Mouse (Mus musculus) G1E-ER4 (cell line): Measurements from ENCODE around the gene Stard10. TPM values are rescaled to one million over a fixed set of nuclear protein-coding genes. Genes with fewer than 3 reads are reported as not detected.

Experiments used
- GATA1 ChIP-seq: IDR thresholded peaks from one replicate; pipeline ENCODE4 v1.8.0; 2012; ENCODE audit warnings: low read length, inconsistent platforms
- polyA plus RNA-seq: library from polyadenylated mRNA; stranded (reverse); fragments of >175 nt; gene quantifications from 2 replicates; pipeline ENCODE4 v1.2.3, GENCODE M21; 2012

The Stard10 gene
- polyA plus RNA-seq, 1 experiment, result not detected

DNA sequence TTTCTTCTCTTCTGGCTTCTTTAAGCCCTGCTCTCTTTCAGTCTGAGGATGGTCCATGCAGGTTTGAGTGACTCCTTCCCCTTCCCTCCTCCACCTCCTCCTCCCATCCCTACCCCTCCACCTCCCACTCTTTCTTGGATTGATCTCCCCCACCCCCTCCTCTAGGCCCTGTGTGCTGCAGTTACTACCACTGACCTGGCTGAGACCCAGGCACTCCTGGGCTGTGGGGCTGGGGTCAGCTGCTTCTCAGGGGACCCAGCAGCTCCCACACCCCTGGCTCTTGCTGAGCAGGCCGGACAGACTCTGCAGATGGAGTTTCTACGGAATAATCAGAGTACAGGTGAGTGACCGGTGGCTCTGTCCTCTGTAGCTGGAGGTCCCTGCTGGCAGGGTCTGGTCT is 77.7 kb downstream of the Stard10 start:
- no peak for TF ChIP-seq GATA1

DNA sequence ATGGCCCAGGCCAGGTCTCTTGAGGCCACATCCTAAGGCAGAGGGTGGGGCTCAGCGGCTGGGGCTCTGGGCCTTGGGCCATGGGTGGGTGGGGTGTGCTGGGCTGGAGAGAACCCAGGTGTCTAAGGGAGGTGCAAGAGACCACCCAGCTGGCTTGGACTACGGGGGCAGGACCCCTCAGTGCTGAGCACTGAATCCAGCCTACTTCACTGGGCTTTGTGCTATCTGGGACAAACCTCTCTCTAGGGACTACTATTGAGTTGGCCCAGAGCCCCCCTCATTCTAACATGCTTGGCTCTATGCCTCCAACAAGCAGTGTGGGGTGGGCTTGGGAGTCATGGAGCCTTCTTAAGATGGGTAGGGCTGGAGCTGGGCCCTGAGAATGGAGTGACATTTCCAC is 78.6 kb downstream of the Stard10 start:
- TF ChIP-seq GATA1, result no peak

Other genes with a start within 250 kb of the Stard10 start
- 1.5 and 5.0 TPM in 2 replicates for gene Fchsd2, start 224.2 kb upstream of the Stard10 start, polyA plus RNA-seq
- 0.53 and 1.1 TPM in 2 replicates for gene Atg16l2, start 14.8 kb upstream of the Stard10 start, polyA plus RNA-seq
- 40.2 and 43.1 TPM in 2 replicates for gene Arap1, start 31.0 kb downstream of the Stard10 start, polyA plus RNA-seq
- gene Gm45837, start 93.8 kb downstream of the Stard10 start, polyA plus RNA-seq, result 0.03 TPM in 1 of 2 replicates, not detected in the other
- 0.06 TPM in 1 of 2 replicates, not detected in the other for gene Pde2a, start 104.6 kb downstream of the Stard10 start, polyA plus RNA-seq